Mouse (Mus musculus): Measurements from ENCODE around the gene Trpc2. TPM values are rescaled to one million over a fixed set of nuclear protein-coding genes. Genes with fewer than 3 reads are reported as not detected.

Trpc2 gene
- polyA plus RNA-seq, 1 experiment from 2014 or later: not detected

GRCm38 (mm10) chr7:102099760-102100661 lies 17.1 kb downstream of the Trpc2 start:
- H3K9ac ChIP-seq (replicated peaks; ENCODE audit: low read depth, low read length): no peak overlapping the region
- no peak overlapping the region for H3K27ac ChIP-seq (ENCODE audit: low read depth, low read length)
- H3K4me1 ChIP-seq (ENCODE audit: control insufficient read depth, insufficient read depth, low read length): peaks cover 4% of the 10 kb centered on the region; the same call in 1 of the 2 replicates
- no peak overlapping the region for H3K4me3 ChIP-seq (ENCODE audit: low read depth, low read length)
- H3K9me3 ChIP-seq (ENCODE audit: control insufficient read depth, low read length): no peaks in the 10 kb centered on the region
- WGBS: 2% methylated on average over 30 of the region's 30 CpGs
- peak; percentile 52 for ATAC-seq (ENCODE audit: low read depth)
- H3K27me3 ChIP-seq (ENCODE audit: control insufficient read depth, insufficient read depth, low read length): no peaks in the 10 kb centered on the region
- H3K4me2 ChIP-seq (ENCODE audit: low read depth, low read length): peak overlapping the region; percentile 42
- no peaks in the 10 kb centered on the region for H3K36me3 ChIP-seq (ENCODE audit: control insufficient read depth, insufficient read depth, low read length)

- 29% methylated on average over 5 of the region's 5 CpGs for WGBS
- H3K27me3 ChIP-seq (ENCODE audit: control insufficient read depth, insufficient read depth, low read length): no peaks in the 10 kb centered on the region
These were observed 18.0 kb downstream of the Trpc2 start for GRCm38 (mm10) chr7:102100868-102101267.

GRCm38 (mm10) chr7:102101487-102101886 lies 18.6 kb downstream of the Trpc2 start, which contains the start of gene Art1:
Art1 (plus strand) TSS chr7:102101743.
- Histone ChIP-seq H3K9ac (replicated peaks; ENCODE audit: low read depth, low read length) (no peak within 1 kb of the TSS), H3K36me3 (ENCODE audit: control insufficient read depth, insufficient read depth, low read length) (no peaks in the 10 kb centered on the region), H3K4me2 (ENCODE audit: low read depth, low read length) (no peak within 1 kb of the TSS), H3K4me3 (ENCODE audit: low read depth, low read length) (no peak within 1 kb of the TSS), H3K4me1 (ENCODE audit: control insufficient read depth, insufficient read depth, low read length) (peaks cover 4% of the 10 kb centered on the region; the same call in 1 of the 2 replicates), H3K27ac (ENCODE audit: low read depth, low read length) (no peak within 1 kb of the TSS), H3K27me3 (ENCODE audit: control insufficient read depth, insufficient read depth, low read length) (no peaks in the 10 kb centered on the region), H3K9me3 (ENCODE audit: control insufficient read depth, low read length) (no peaks in the 10 kb centered on the region)
- 34% methylated on average over 5 of the region's 5 CpGs for WGBS
- ATAC-seq (ENCODE audit: low read depth): no peak

More at GRCm38 (mm10) chr7:102100868-102101267, 18.0 kb downstream of the Trpc2 start:
- Histone ChIP-seq H3K4me3 (ENCODE audit: low read depth, low read length) (no peak overlapping the region), H3K36me3 (ENCODE audit: control insufficient read depth, insufficient read depth, low read length) (no peaks in the 10 kb centered on the region), H3K9me3 (ENCODE audit: control insufficient read depth, low read length) (no peaks in the 10 kb centered on the region), H3K27ac (ENCODE audit: low read depth, low read length) (no peak overlapping the region), H3K4me2 (ENCODE audit: low read depth, low read length) (no peak overlapping the region), H3K4me1 (ENCODE audit: control insufficient read depth, insufficient read depth, low read length) (peaks cover 4% of the 10 kb centered on the region; the same call in 1 of the 2 replicates), H3K9ac (replicated peaks; ENCODE audit: low read depth, low read length) (no peak overlapping the region)
- ATAC-seq (ENCODE audit: low read depth): no peak

GRCm38 (mm10) chr7:102102241-102102640 lies 19.3 kb downstream of the Trpc2 start:
- no peak overlapping the region for H3K4me2 ChIP-seq (ENCODE audit: low read depth, low read length)
- WGBS: 36% methylated on average over 8 of the region's 8 CpGs
- ATAC-seq (ENCODE audit: low read depth): no peak

GRCm38 (mm10) chr7:102102696-102103095 lies 19.8 kb downstream of the Trpc2 start:
- Histone ChIP-seq H3K9me3 (ENCODE audit: control insufficient read depth, low read length) (no peaks in the 10 kb centered on the region), H3K4me1 (ENCODE audit: control insufficient read depth, insufficient read depth, low read length) (peaks cover 4% of the 10 kb centered on the region; the same call in 1 of the 2 replicates), H3K36me3 (ENCODE audit: control insufficient read depth, insufficient read depth, low read length) (no peaks in the 10 kb centered on the region), H3K27me3 (ENCODE audit: control insufficient read depth, insufficient read depth, low read length) (no peaks in the 10 kb centered on the region), H3K27ac (ENCODE audit: low read depth, low read length) (no peak overlapping the region), H3K4me3 (ENCODE audit: low read depth, low read length) (no peak overlapping the region), H3K9ac (replicated peaks; ENCODE audit: low read depth, low read length) (no peak overlapping the region), H3K4me2 (ENCODE audit: low read depth, low read length) (no peak overlapping the region)
- ATAC-seq (ENCODE audit: low read depth): peak; percentile 32; the same call in 1 of the 2 replicates
- 52% methylated on average over 6 of the region's 6 CpGs for WGBS

More at GRCm38 (mm10) chr7:102102241-102102640, 19.3 kb downstream of the Trpc2 start:
- Histone ChIP-seq H3K27ac (ENCODE audit: low read depth, low read length) (no peak overlapping the region), H3K4me1 (ENCODE audit: control insufficient read depth, insufficient read depth, low read length) (peaks cover 4% of the 10 kb centered on the region; the same call in 1 of the 2 replicates), H3K4me3 (ENCODE audit: low read depth, low read length) (no peak overlapping the region), H3K9me3 (ENCODE audit: control insufficient read depth, low read length) (no peaks in the 10 kb centered on the region), H3K9ac (replicated peaks; ENCODE audit: low read depth, low read length) (no peak overlapping the region), H3K36me3 (ENCODE audit: control insufficient read depth, insufficient read depth, low read length) (no peaks in the 10 kb centered on the region), H3K27me3 (ENCODE audit: control insufficient read depth, insufficient read depth, low read length) (no peaks in the 10 kb centered on the region)

- 93% methylated on average over 2 of the region's 2 CpGs for WGBS
- Histone ChIP-seq H3K36me3 (ENCODE audit: control insufficient read depth, insufficient read depth, low read length) (no peaks in the 10 kb centered on the region), H3K9me3 (ENCODE audit: control insufficient read depth, low read length) (no peaks in the 10 kb centered on the region), H3K27me3 (ENCODE audit: control insufficient read depth, insufficient read depth, low read length) (no peaks in the 10 kb centered on the region), H3K4me2 (ENCODE audit: low read depth, low read length) (no peak overlapping the region), H3K4me1 (ENCODE audit: control insufficient read depth, insufficient read depth, low read length) (peaks cover 4% of the 10 kb centered on the region; the same call in 1 of the 2 replicates), H3K9ac (replicated peaks; ENCODE audit: low read depth, low read length) (no peak overlapping the region), H3K27ac (ENCODE audit: low read depth, low read length) (no peak overlapping the region), H3K4me3 (ENCODE audit: low read depth, low read length) (no peak overlapping the region)
- no peak for ATAC-seq (ENCODE audit: low read depth)
These were observed 20.6 kb downstream of the Trpc2 start for GRCm38 (mm10) chr7:102103555-102103954.

- H3K9me3 ChIP-seq (ENCODE audit: control insufficient read depth, low read length): no peaks in the 10 kb centered on the region
- H3K9ac ChIP-seq (replicated peaks; ENCODE audit: low read depth, low read length): no peak overlapping the region
- H3K4me2 ChIP-seq (ENCODE audit: low read depth, low read length): no peak overlapping the region
- WGBS: 61% methylated on average over 5 of the region's 5 CpGs
- H3K4me1 ChIP-seq (ENCODE audit: control insufficient read depth, insufficient read depth, low read length): peaks cover 4% of the 10 kb centered on the region; the same call in 1 of the 2 replicates
- H3K4me3 ChIP-seq (ENCODE audit: low read depth, low read length): no peak overlapping the region
- H3K36me3 ChIP-seq (ENCODE audit: control insufficient read depth, insufficient read depth, low read length): no peaks in the 10 kb centered on the region
- H3K27me3 ChIP-seq (ENCODE audit: control insufficient read depth, insufficient read depth, low read length): no peaks in the 10 kb centered on the region
- H3K27ac ChIP-seq (ENCODE audit: low read depth, low read length): no peak overlapping the region
- no peak for ATAC-seq (ENCODE audit: low read depth)
These were observed 21.2 kb downstream of the Trpc2 start for GRCm38 (mm10) chr7:102104126-102104525.

GRCm38 (mm10) chr7:102106700-102107141 lies 23.8 kb downstream of the Trpc2 start:
- peak; percentile 7; the same call in 1 of the 2 replicates for ATAC-seq (ENCODE audit: low read depth)
- no peaks in the 10 kb centered on the region for H3K9me3 ChIP-seq (ENCODE audit: control insufficient read depth, low read length)
- H3K27ac ChIP-seq (ENCODE audit: low read depth, low read length): no peak overlapping the region
- peak overlapping the region; percentile 39; the same call in 1 of the 2 replicates for H3K4me2 ChIP-seq (ENCODE audit: low read depth, low read length)
- H3K27me3 ChIP-seq (ENCODE audit: control insufficient read depth, insufficient read depth, low read length): no peaks in the 10 kb centered on the region
- no peak overlapping the region for H3K9ac ChIP-seq (replicated peaks; ENCODE audit: low read depth, low read length)
- H3K4me3 ChIP-seq (ENCODE audit: low read depth, low read length): no peak overlapping the region
- WGBS: 26% methylated on average over 23 of the region's 23 CpGs
- H3K36me3 ChIP-seq (ENCODE audit: control insufficient read depth, insufficient read depth, low read length): no peaks in the 10 kb centered on the region
- no peaks in the 10 kb centered on the region for H3K4me1 ChIP-seq (ENCODE audit: control insufficient read depth, insufficient read depth, low read length)

GRCm38 (mm10) chr7:102108206-102108605 lies 25.3 kb downstream of the Trpc2 start:
- Histone ChIP-seq H3K27ac (ENCODE audit: low read depth, low read length) (no peak overlapping the region), H3K9ac (replicated peaks; ENCODE audit: low read depth, low read length) (no peak overlapping the region), H3K9me3 (ENCODE audit: control insufficient read depth, low read length) (no peaks in the 10 kb centered on the region), H3K36me3 (ENCODE audit: control insufficient read depth, insufficient read depth, low read length) (no peaks in the 10 kb centered on the region), H3K4me1 (ENCODE audit: control insufficient read depth, insufficient read depth, low read length) (no peaks in the 10 kb centered on the region), H3K4me2 (ENCODE audit: low read depth, low read length) (no peak overlapping the region), H3K4me3 (ENCODE audit: low read depth, low read length) (no peak overlapping the region), H3K27me3 (ENCODE audit: control insufficient read depth, insufficient read depth, low read length) (no peaks in the 10 kb centered on the region)
- no peak for ATAC-seq (ENCODE audit: low read depth)
- 74% methylated on average over 1 of the region's 1 CpGs for WGBS
